Mouse (Mus musculus) brain, adult 2 months (tissue): Measurements from ENCODE around the gene Notch2.

Source experiments
- DNase-seq: peaks from one replicate; pipeline ENCODE4 v3.0.0; 2011; ENCODE audit warnings: low read depth, low spot score

The Notch2 gene

GRCm38 (mm10) chr3:98146471-98147410 is 133.4 kb downstream of the Notch2 start:
- DNase-seq, result no peak

GRCm38 (mm10) chr3:98147706-98148105 is 134.4 kb downstream of the Notch2 start:
- no peak for DNase-seq

- no peak for DNase-seq
Observed at GRCm38 (mm10) chr3:98149881-98150280, 136.6 kb downstream of the Notch2 start.

- DNase-seq, result no peak
Observed at GRCm38 (mm10) chr3:98151016-98151415, 137.7 kb downstream of the Notch2 start.

GRCm38 (mm10) chr3:98153460-98153859 is 140.1 kb downstream of the Notch2 start:
- no peak for DNase-seq

DNA sequence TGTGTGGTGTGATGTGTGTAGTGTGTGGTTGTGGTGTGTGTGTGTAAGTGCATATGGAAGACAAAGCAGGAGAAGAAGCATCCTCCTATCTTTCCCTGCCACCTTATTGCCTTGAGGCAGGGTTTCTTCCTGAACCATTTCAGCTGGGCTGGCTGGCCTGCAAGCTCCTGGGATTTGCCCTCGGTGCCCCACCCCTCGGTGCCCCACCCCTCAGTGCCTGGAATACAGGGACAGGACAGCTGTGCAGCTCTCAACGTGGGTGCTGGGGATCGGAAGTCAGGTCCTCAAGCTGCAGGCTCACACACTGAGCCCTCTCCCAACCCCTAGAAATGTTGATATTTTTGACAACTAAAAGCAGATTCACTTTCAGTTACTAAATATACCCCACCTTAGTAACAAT is 142.8 kb downstream of the Notch2 start:
- DNase-seq, result no peak

- DNase-seq, result no peak
Observed at GRCm38 (mm10) chr3:98157073-98157472, 143.7 kb downstream of the Notch2 start.

DNA sequence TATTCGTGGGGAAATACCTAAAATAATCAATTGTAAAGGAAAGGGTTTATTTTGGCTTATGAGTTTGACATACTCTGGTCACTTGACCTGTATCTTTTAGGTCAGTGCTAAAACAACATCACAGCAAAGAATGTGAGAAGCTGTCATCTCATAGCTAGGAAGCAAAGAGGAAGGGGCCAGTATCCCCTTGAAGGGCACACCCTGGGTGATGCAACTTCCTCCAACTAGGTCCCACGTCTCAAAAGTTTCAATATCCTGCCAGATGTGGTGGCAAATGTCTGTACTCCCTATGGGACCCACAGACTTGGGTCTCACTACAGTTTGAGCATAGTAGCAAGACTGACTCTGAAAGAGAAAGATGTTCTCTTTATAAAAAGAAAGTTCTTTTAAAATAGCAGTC is 144.3 kb downstream of the Notch2 start:
- no peak for DNase-seq

GRCm38 (mm10) chr3:98158646-98159045 is 145.3 kb downstream of the Notch2 start:
- no peak for DNase-seq

DNA sequence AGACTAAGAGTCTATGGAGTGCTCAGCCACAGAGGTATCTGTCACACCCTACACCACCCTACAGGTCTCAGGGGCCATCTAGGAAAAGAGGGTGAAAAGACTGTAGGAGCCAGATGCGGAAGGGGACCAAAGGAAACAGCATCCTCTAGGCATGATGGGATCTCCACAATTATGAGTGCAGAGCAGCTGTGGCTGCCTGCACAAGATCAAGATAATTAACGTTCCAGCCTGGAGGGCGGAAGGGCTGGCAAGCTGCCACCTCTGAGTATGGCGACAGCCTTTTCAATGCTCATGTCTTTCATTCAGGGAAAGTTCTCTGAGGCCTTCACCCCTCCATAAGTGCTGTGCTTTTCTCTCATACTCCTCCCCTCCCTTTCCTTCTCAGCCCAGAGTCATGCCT is 146.0 kb downstream of the Notch2 start:
- DNase-seq, result peak; percentile 35

- DNase-seq, result no peak
Observed at GRCm38 (mm10) chr3:98160330-98160729, 147.0 kb downstream of the Notch2 start, which contains the start of gene Adam30. Gene Adam30 (plus strand): TSS chr3:98160630.

DNA sequence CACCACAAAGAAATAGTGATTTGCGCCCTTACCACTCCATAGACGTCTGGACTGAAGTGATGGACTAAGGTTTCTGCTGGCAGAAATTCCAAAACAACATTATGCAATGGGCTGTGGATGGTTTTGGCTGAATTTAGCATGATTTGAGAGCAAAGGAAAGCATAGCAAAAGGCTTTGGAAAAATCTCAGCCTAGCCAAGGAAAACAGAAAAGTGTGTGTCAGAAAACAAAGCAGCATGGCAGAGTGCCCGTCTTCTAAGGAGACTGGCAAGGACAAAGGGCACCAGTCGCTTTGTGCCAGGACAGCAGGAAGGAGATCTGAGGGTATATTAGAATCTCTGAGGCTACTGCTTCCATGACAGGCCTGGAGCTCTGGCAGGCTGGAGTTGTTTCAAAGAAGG is 165.0 kb downstream of the Notch2 start:
- peak; percentile 53 for DNase-seq

DNA sequence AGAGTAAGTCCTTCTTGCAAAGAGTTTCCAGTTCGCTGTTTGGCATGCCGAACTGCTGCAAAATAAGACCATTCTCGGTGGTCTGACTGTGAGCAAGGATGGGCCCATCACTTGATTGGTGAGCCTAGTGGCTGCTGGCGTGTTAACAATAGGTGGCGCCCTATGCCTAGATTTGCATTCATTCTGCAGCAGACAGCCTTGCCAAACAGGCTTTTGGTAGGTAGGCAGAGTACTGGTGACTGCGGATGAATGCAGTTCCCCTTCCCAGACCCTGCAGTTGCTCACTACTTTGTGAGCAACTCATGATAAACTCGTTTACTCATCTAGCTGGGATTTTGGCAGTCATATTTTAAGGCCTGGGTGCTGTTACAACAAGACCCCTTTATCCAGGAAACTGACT is 167.5 kb downstream of the Notch2 start:
- DNase-seq, result peak; percentile 64

GRCm38 (mm10) chr3:98185163-98185714 is 171.9 kb downstream of the Notch2 start:
- peak; percentile 39 for DNase-seq

DNA sequence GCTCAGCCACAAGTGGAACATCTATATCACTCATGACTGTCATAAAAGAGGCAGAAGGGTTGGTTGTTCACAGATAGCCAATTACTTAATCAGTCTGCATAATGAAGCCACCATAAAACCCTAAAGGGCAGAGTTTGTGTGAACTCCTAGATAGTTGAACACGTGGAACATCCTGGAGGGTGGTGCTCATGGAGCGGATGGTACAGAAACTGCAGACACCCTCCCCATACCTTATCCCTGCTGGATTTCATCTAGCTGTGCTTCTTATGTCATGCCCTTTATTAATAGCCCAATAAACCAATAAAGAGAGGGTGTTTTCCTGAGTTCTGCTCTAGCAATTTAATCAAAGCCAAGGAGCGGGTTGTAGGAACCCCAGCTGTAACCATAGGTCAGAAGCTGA is 174.4 kb downstream of the Notch2 start:
- DNase-seq, result no peak

DNA sequence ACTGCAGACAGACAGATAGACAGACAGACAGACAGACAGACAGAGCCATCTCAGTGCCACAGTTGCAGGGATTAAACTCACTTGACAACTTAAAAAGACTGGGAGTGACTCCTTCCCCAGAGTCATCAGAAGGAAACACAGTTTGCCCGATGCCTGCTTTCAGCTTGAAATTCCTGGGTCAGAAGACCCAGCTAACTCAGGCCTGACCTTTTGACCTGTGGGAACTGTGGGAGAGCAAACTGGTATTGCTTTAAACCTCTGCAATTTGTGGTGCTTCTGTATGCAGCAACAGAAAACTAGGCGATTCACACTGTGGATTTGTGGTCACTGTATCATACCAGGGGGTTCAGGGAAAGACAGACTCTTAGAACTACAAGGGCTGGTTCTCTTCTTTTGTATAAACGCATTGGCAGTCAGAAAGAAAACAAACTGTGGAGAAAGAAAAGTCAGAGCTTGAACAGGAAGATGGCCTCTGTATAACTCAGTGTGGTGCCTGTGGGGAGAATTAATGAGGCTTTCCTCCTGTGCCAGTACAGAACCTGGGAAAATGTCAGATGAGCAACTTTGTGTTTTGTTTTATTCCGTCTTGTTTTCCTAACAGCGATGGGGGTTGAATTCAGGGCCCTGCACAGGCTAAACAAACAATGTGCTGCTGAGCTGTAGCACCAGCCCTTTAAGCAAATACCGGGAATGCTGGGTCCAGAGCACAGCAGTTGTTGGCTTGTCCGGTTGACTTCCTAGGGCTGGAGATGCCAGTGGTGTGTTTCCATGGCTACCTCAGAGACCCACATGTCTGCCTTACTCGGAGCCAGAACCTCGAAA is 184.6 kb downstream of the Notch2 start:
- DNase-seq, result peak; percentile 15

GRCm38 (mm10) chr3:98199747-98200146 is 186.4 kb downstream of the Notch2 start:
- no peak for DNase-seq
